Mouse (Mus musculus): ENCODE measurements around the gene Tfrc.

Tfrc gene

GRCm38 (mm10) chr16:32608712-32609400, at the start of gene Tfrc:
TSS of gene Tfrc (plus strand) at chr16:32608920.
- DNase-seq = peak; percentile 98

GRCm38 (mm10) chr16:32559493-32559892, 49.2 kb upstream of the Tfrc start:
- peak; percentile 14 for DNase-seq

GRCm38 (mm10) chr16:32563056-32563793, 45.5 kb upstream of the Tfrc start:
- DNase-seq = no peak

GRCm38 (mm10) chr16:32567282-32567681, 41.4 kb upstream of the Tfrc start:
- DNase-seq = no peak

- DNase-seq = no peak
Measured at GRCm38 (mm10) chr16:32568401-32568800, 40.3 kb upstream of the Tfrc start.

- DNase-seq = no peak
Measured at GRCm38 (mm10) chr16:32570042-32570441, 38.7 kb upstream of the Tfrc start.

GRCm38 (mm10) chr16:32572528-32572927, 36.2 kb upstream of the Tfrc start:
- no peak for DNase-seq

GRCm38 (mm10) chr16:32586482-32586881, 22.2 kb upstream of the Tfrc start:
- no peak for DNase-seq

- no peak for DNase-seq
Measured at GRCm38 (mm10) chr16:32588568-32588967, 20.2 kb upstream of the Tfrc start.

GRCm38 (mm10) chr16:32591521-32591920, 17.2 kb upstream of the Tfrc start:
- DNase-seq = no peak

GRCm38 (mm10) chr16:32593283-32593805, 15.4 kb upstream of the Tfrc start:
- no peak for DNase-seq

GRCm38 (mm10) chr16:32593916-32594315, 14.8 kb upstream of the Tfrc start:
- no peak for DNase-seq

- DNase-seq = no peak
Measured at GRCm38 (mm10) chr16:32594701-32595100, 14.0 kb upstream of the Tfrc start.

GRCm38 (mm10) chr16:32595142-32595855, 13.4 kb upstream of the Tfrc start:
- DNase-seq = no peak

GRCm38 (mm10) chr16:32597909-32598381, 10.8 kb upstream of the Tfrc start:
- no peak for DNase-seq

GRCm38 (mm10) chr16:32599151-32599550, 9.6 kb upstream of the Tfrc start:
- no peak for DNase-seq

- no peak for DNase-seq
Measured at GRCm38 (mm10) chr16:32602193-32602685, 6.5 kb upstream of the Tfrc start.

GRCm38 (mm10) chr16:32607562-32608343, 967 bp upstream of the Tfrc start:
- DNase-seq = no peak

GRCm38 (mm10) chr16:32608344-32608711, 392 bp upstream of the Tfrc start:
- no peak for DNase-seq

- DNase-seq = no peak
Measured at GRCm38 (mm10) chr16:32609401-32609779, 670 bp downstream of the Tfrc start.

- DNase-seq = peak; percentile 46
Measured at GRCm38 (mm10) chr16:32610460-32611255, 1.9 kb downstream of the Tfrc start.

GRCm38 (mm10) chr16:32612052-32612451, 3.3 kb downstream of the Tfrc start:
- DNase-seq = no peak
